Mouse (Mus musculus): ENCODE data around the gene Ptprd.

Ptprd gene

DNA sequence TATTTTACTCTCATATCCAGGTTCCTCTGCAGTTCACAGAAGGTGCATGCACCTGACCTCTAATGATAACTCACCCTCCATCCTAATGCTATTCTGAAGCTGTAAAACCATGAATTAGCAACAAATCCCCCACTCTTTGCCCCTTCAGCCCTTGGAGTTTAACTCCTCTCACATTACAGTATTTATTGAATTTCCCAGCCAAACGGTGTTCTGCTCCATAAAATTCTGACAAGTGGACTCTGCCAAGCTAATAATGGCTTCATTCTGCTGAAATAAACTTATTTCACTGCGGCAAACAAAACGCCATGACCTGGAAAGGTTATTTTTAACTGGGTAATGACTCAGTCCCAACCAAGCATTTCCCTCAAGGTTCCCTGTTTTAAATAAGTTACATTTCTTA lies 1842.7 kb downstream of the Ptprd start:
- no peaks in the 10 kb centered on the region for H3K4me1 ChIP-seq (replicated peaks; ENCODE audit: low read depth, low read length)
- no peaks in the 10 kb centered on the region for H3K27me3 ChIP-seq (ENCODE audit: insufficient read depth, low read length)
- no peak overlapping the region for H3K4me3 ChIP-seq (replicated peaks; ENCODE audit: low read length)

DNA sequence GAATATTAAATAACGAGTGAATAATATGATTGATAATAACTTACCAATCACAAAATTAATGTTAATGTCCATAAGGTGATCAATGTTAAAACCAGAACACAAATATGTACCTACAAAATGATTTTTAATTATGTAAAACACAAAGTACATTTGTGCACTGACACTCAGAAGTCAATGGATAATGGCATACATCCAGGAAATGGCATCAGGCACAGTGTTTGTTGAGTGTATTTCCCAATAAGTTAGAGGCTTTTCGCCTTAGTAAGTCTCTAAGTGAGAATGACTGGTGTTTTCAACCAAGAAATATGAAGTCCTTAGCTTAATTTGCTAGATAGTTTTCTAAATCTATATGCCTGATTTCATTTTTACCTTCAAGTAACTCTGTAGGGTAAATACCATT lies 1843.5 kb downstream of the Ptprd start:
- Histone ChIP-seq H3K36me3 (ENCODE audit: insufficient read depth, low read length) (no peaks in the 10 kb centered on the region), H3K27me3 (ENCODE audit: insufficient read depth, low read length) (no peaks in the 10 kb centered on the region), H3K9me3 (ENCODE audit: low read length) (no peaks in the 10 kb centered on the region), H3K4me1 (replicated peaks; ENCODE audit: low read depth, low read length) (no peaks in the 10 kb centered on the region), H3K4me3 (replicated peaks; ENCODE audit: low read length) (no peak overlapping the region)
- TF ChIP-seq CTCF (conservative IDR thresholded peaks at IDR 0.05; ENCODE audit: low read length) (no peak), NANOG (IDR thresholded peaks at IDR 0.05; ENCODE audit: borderline replicate concordance, low read length) (no peak), POU5F1 (IDR thresholded peaks at IDR 0.05; ENCODE audit: borderline replicate concordance, low read length) (no peak)

More for the DNA sequence above, 1842.7 kb downstream of the Ptprd start:
- Histone ChIP-seq H3K9me3 (ENCODE audit: low read length) (no peaks in the 10 kb centered on the region), H3K36me3 (ENCODE audit: insufficient read depth, low read length) (no peaks in the 10 kb centered on the region)
- TF ChIP-seq CTCF (conservative IDR thresholded peaks at IDR 0.05; ENCODE audit: low read length) = no peak

DNA sequence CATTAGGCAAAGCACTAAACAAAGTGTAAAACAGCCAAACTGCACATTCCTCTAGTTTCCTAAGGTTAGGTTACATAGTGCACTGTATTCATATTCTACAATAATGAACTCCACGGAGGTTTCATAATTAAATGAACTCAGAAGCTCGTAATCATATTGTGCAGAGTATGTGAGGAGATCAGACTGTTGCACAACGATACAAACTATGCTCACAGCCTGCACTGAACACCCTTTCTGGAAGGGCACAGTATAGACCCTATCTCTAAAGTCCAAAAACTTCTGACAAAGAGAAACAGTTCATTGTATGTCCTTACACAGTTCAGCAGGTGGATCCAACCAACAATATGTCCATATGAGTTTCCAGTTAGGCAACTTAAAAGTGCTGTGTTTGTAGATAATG lies 1844.5 kb downstream of the Ptprd start:
- Histone ChIP-seq H3K36me3 (ENCODE audit: insufficient read depth, low read length) (no peaks in the 10 kb centered on the region), H3K4me3 (replicated peaks; ENCODE audit: low read length) (no peak overlapping the region), H3K9me3 (ENCODE audit: low read length) (no peaks in the 10 kb centered on the region), H3K27me3 (ENCODE audit: insufficient read depth, low read length) (no peaks in the 10 kb centered on the region), H3K4me1 (replicated peaks; ENCODE audit: low read depth, low read length) (no peaks in the 10 kb centered on the region)
- no peak for TF ChIP-seq NANOG (IDR thresholded peaks at IDR 0.05; ENCODE audit: borderline replicate concordance, low read length)

GRCm38 (mm10) chr4:76365871-76366270 lies 1845.9 kb downstream of the Ptprd start:
- Histone ChIP-seq H3K4me3 (replicated peaks; ENCODE audit: low read length) (no peak overlapping the region), H3K27me3 (ENCODE audit: insufficient read depth, low read length) (no peaks in the 10 kb centered on the region), H3K4me1 (replicated peaks; ENCODE audit: low read depth, low read length) (no peaks in the 10 kb centered on the region), H3K9me3 (ENCODE audit: low read length) (no peaks in the 10 kb centered on the region), H3K36me3 (ENCODE audit: insufficient read depth, low read length) (no peaks in the 10 kb centered on the region)
- TF ChIP-seq POU5F1 (IDR thresholded peaks at IDR 0.05; ENCODE audit: borderline replicate concordance, low read length) (no peak), CTCF (conservative IDR thresholded peaks at IDR 0.05; ENCODE audit: low read length) (no peak), NANOG (IDR thresholded peaks at IDR 0.05; ENCODE audit: borderline replicate concordance, low read length) (no peak)

- Histone ChIP-seq H3K4me1 (replicated peaks; ENCODE audit: low read depth, low read length) (no peaks in the 10 kb centered on the region), H3K9me3 (ENCODE audit: low read length) (no peaks in the 10 kb centered on the region), H3K4me3 (replicated peaks; ENCODE audit: low read length) (no peak overlapping the region), H3K36me3 (ENCODE audit: insufficient read depth, low read length) (no peaks in the 10 kb centered on the region), H3K27me3 (ENCODE audit: insufficient read depth, low read length) (no peaks in the 10 kb centered on the region)
- no peak for TF ChIP-seq POU5F1 (IDR thresholded peaks at IDR 0.05; ENCODE audit: borderline replicate concordance, low read length)
- no peak for TF ChIP-seq CTCF (conservative IDR thresholded peaks at IDR 0.05; ENCODE audit: low read length)
- TF ChIP-seq NANOG (IDR thresholded peaks at IDR 0.05; ENCODE audit: borderline replicate concordance, low read length) = no peak
Observed at GRCm38 (mm10) chr4:76361546-76361945, 1850.2 kb downstream of the Ptprd start.

GRCm38 (mm10) chr4:76354167-76354566 lies 1857.6 kb downstream of the Ptprd start:
- TF ChIP-seq NANOG (IDR thresholded peaks at IDR 0.05; ENCODE audit: borderline replicate concordance, low read length) = no peak
- TF ChIP-seq POU5F1 (IDR thresholded peaks at IDR 0.05; ENCODE audit: borderline replicate concordance, low read length) = no peak
- no peak for TF ChIP-seq CTCF (conservative IDR thresholded peaks at IDR 0.05; ENCODE audit: low read length)
- Histone ChIP-seq H3K4me1 (replicated peaks; ENCODE audit: low read depth, low read length) (no peaks in the 10 kb centered on the region), H3K27me3 (ENCODE audit: insufficient read depth, low read length) (no peaks in the 10 kb centered on the region), H3K4me3 (replicated peaks; ENCODE audit: low read length) (no peak overlapping the region), H3K9me3 (ENCODE audit: low read length) (peaks cover 3% of the 10 kb centered on the region), H3K36me3 (ENCODE audit: insufficient read depth, low read length) (no peaks in the 10 kb centered on the region)

- H3K4me3 ChIP-seq (replicated peaks; ENCODE audit: low read length) = no peak overlapping the region
- H3K9me3 ChIP-seq (ENCODE audit: low read length) = peaks cover 6% of the 10 kb centered on the region
- no peaks in the 10 kb centered on the region for H3K27me3 ChIP-seq (ENCODE audit: insufficient read depth, low read length)
- no peaks in the 10 kb centered on the region for H3K36me3 ChIP-seq (ENCODE audit: insufficient read depth, low read length)
- no peak for TF ChIP-seq CTCF (conservative IDR thresholded peaks at IDR 0.05; ENCODE audit: low read length)
- no peak for TF ChIP-seq NANOG (IDR thresholded peaks at IDR 0.05; ENCODE audit: borderline replicate concordance, low read length)
- no peak for TF ChIP-seq POU5F1 (IDR thresholded peaks at IDR 0.05; ENCODE audit: borderline replicate concordance, low read length)
- H3K4me1 ChIP-seq (replicated peaks; ENCODE audit: low read depth, low read length) = no peaks in the 10 kb centered on the region
Observed at GRCm38 (mm10) chr4:76352468-76352867, 1859.3 kb downstream of the Ptprd start.

DNA sequence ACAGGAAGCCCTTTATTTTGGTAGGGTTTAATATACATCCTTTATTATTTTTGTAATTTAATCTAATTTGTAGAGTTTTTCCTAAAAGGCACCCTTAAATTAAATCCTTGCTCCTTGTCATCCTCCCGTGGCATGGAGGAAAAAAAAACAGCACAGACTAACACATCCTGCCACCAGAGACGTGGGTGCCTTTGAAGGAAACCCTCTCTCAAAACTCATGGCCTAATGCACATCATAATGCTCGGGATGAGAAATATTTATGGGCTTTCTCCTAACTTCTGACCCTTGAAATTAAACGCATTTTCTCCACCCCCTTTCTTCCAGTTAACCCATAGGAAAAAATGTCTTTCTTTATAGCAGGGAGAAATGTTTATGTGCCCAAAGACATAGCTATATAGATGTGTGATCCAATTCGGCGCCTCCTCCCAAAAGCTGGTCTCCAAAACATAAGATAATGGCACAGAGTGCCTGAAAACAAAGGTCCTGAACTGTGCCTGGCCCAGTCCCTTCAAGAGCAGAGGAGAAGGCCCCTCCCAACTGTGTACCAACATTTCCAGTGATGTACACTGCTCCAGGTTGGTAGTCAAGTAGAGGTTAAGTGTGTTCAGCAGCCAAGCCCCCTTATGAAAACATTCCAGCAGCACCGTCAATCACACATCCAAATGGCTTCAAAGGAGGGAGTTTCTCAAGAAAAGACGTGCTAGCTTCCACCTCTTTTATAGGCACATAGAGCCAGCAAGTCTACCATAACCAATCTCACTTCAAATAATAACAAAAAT lies 1860.4 kb downstream of the Ptprd start:
- Histone ChIP-seq H3K4me3 (replicated peaks; ENCODE audit: low read length) (no peak overlapping the region), H3K9me3 (ENCODE audit: low read length) (peaks cover 6% of the 10 kb centered on the region), H3K4me1 (replicated peaks; ENCODE audit: low read depth, low read length) (no peaks in the 10 kb centered on the region), H3K27me3 (ENCODE audit: insufficient read depth, low read length) (no peaks in the 10 kb centered on the region), H3K36me3 (ENCODE audit: insufficient read depth, low read length) (no peaks in the 10 kb centered on the region)
- TF ChIP-seq POU5F1 (IDR thresholded peaks at IDR 0.05; ENCODE audit: borderline replicate concordance, low read length) (no peak), NANOG (IDR thresholded peaks at IDR 0.05; ENCODE audit: borderline replicate concordance, low read length) (no peak), CTCF (conservative IDR thresholded peaks at IDR 0.05; ENCODE audit: low read length) (no peak)
